Mouse (Mus musculus) heart, adult 8-10 months (tissue): ENCODE results near the gene Frs3. TPM values are rescaled to one million over a fixed set of nuclear protein-coding genes. Genes with fewer than 3 reads are reported as not detected.
A peak's percentile ranks its signal among the peaks of the same experiment; 100 is the strongest.
"Not testable (repeated sequence)": the region's sequence is repeated elsewhere in the genome, so short reads cannot be mapped to it uniquely, and the experiment has no call there.

Source experiments
- DNase-seq: peaks from one replicate; pipeline ENCODE4 v3.0.0; 2022; ENCODE audit warnings: low spot score
- total RNA-seq, 4 experiments: library from RNA; stranded (reverse); gene quantifications; 2 replicates each; pipeline ENCODE4 v1.2.4; 2022

Frs3 gene
- 1 to 10 TPM; 4.8 to 7.5 (median 4.9) TPM for total RNA-seq

DNA sequence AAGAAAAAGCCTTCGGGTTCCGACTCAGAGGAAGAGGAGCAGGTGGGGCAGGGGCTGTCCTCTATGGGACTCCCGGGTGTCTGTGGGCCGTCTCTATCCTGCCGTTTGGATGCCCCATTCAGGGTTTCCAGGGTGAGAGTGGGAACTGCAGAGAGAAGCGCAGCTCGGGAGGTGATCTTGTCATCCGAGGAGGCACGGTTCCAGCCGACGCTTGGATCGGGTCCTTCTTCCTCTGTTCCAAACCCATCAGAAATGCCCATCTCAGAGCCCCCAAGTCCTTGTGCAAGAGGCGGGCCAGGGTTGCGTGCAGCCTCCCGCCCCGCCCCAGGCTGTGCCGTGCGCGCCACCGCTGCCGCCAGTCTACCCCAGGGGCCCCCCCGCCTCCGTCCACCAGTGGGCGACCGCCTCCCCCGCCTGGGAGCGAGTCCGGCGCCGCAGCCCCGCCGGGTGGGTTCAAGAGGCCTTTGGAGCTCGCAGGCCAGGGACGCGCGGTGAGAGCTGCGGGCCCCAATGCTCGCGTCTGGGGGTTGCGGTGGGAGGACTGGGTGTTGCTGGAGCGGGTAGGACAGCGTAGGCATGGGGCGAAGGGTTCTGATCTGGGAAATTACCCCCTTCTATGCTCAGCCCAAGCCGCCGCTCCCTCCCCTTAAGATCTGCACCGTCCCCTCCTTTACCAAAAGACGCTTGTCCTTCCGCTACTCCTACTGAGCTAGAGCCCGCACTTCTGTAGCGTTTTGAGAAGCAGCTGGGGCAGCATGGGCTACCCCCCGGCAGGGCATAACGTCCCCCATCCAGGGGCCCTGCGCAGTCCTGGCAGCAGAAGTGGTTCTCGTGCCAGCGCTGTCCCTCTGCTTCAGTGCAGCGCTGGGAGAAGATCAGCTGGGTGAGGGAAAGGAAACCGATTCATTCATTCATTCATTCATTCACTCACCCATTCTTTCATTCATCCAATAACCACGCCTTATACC lies at the start of gene Frs3:
TSS of gene Frs3 (plus strand) at position 423 of the 968 bp plus-strand sequence.
- DNase-seq, result peak; percentile 40

- DNase-seq, result no peak
Observed at GRCm38 (mm10) chr17:47642992-47643391, 45.8 kb upstream of the Frs3 start.

DNA sequence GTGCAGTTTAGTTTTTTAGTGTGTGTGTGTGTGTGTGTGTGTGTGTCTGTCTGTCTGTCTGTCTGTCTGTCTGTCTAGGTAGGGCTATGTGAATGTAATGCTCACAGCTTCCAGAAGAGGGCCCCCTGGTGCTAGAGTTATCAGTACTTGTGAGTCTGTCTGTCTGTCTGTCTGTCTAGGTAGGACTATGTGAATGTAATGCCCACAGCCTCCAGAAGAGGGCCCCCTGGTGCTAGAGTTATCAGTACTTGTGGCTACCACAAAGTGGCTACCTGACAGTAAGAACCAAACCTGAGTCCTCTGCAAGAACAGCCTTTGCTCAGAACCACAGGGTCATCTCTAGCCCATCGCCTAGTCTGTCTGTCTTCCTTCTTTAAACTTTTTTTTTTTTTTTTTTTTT lies 42.1 kb upstream of the Frs3 start:
- DNase-seq, result peak; percentile 42

GRCm38 (mm10) chr17:47648966-47649365 lies 39.9 kb upstream of the Frs3 start:
- DNase-seq, result no peak

DNA sequence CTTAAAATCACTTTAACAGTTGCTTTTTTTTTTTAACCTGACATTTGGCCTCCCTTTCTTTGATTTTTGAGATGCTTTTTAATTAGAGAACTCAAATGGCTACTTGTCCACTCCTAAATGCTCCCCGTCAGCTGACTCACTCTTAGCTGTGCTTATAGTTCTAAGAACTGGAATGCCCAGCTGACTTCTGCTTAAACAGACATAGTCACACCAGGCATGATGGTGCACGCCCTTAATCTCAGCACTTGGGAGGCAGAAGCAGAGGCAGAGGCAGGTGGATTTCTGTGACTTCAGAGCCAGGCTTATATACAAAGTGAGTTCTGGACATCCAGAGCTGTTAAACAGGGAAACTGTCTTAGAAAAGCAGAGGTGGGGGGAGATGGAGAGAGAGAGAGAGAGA lies 36.9 kb upstream of the Frs3 start:
- no peak for DNase-seq

DNA sequence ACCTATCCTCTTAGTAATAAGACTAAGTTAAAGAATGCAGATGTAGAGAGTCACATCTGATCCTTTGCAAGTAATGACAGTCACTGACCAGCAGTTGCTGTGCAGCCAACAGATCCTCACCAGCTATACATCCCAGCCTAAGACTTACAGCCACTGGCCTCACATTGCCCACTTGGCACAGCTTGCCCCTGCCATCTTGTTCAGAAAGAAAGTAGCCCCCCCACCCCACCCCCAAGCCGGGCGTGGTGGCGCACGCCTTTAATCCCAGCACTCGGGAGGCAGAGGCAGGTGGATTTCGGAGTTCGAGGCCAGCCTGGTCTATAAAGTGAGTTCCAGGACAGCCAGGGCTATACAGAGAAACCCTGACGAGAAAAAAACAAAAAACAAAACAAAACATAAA lies 34.5 kb upstream of the Frs3 start:
- DNase-seq, result not testable (repeated sequence)

GRCm38 (mm10) chr17:47655697-47656096 lies 33.1 kb upstream of the Frs3 start:
- DNase-seq, result no peak

DNA sequence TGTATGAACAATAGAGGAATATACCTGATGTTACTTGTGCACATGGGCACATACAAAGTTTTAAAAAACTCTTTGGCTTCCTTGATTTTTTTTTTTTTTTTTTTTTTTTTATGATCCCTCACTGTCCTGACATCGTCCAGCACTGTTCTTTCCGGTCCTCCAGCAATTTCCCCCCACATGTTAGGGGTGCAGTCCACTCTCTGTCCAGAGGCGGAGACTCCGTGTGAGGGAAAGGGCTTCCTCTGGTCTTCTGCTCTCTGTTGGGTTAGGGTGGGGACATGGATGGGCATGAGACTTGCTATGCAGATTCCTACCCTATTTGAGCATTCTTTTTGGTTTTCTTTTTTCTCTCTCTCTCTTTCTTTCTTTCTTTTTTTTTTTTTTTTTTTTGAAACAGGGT lies 30.9 kb upstream of the Frs3 start:
- no peak for DNase-seq

- peak; percentile 6 for DNase-seq
Observed at GRCm38 (mm10) chr17:47658741-47659243, 30.0 kb upstream of the Frs3 start.

GRCm38 (mm10) chr17:47663009-47663713 lies 25.7 kb upstream of the Frs3 start:
- no peak for DNase-seq

DNA sequence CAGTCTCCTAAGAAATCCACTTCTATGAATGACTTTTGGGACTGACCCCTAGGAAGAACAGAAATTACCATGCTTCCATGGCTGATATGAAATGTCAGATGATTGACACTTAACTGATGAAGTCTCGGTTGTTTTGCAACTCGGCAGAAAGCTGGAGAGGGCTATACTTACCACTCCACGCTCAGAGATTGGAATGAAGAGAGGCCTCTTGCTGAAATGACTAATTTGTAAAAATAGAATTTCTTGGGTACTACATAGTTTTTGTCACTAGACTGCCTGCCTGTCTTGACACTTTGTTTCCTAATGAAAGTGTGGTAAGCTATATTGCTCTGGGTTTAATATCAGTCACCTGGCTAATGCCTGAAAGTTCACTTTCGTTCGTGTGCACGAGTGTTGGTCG lies 24.4 kb upstream of the Frs3 start:
- DNase-seq, result no peak

GRCm38 (mm10) chr17:47669166-47669565 lies 19.7 kb upstream of the Frs3 start:
- no peak for DNase-seq

- no peak for DNase-seq
Observed at GRCm38 (mm10) chr17:47671988-47672310, 16.9 kb upstream of the Frs3 start.

- peak; percentile 33 for DNase-seq
Observed at GRCm38 (mm10) chr17:47672311-47673111, 16.3 kb upstream of the Frs3 start.

DNA sequence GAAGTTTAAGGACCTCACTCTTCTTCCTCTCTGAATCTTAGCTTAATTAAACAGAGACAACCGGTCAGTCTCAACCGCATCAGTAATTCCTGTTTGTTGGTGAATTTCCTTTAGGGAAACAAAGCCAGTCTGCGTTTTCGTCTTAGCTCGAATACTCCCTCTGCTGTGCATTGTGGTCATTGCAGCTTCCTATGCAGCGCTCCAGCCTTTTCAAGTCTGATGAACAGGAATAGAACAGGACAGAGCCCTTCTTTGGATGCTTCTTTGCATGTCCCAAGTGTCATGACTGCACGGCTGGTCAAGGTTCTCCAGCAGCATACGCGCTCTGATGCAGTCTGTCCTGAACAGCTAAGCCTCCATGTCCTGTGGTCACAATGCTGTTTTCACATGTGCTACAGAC lies 12.2 kb upstream of the Frs3 start:
- peak; percentile 75 for DNase-seq

DNA sequence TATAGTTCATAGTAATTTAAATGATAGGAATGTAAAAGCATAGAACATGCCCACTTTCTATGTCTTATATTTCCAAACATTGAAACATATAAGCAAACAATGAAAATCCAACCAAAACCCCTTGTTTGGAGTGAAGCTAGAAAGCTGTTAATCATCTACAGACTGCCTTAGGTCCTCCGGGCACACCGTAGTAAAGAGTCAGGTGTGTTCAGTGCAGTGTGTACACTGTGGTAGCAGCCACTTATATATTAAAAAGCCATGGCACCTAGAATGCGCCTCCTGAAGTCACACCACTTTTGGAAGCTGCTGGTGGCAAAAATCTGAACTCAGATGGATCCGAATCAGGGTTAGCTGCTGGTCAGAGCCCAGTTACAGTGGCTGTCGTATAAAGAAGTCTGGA lies 10.6 kb upstream of the Frs3 start:
- DNase-seq, result no peak

- DNase-seq, result no peak
Observed at GRCm38 (mm10) chr17:47678702-47679101, 10.1 kb upstream of the Frs3 start.

DNA sequence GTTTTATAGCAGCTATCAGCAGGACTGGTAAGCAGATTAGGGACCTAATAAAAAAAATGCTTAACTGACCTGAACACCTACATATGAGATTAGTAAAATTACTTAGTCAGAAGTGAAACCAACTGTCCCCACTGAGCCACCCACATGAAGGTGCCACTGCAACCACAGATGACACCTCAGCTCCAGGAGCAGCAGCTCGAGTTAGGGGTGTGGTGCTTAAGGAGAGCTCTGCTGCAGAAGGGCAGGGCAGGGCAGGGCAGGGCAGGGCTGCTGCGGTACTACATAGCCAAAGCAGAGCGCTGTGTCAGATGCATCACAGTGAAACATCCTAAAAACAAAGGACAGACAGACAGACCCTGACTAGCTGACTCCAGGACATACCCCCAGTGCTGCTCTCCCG lies 6.0 kb upstream of the Frs3 start:
- DNase-seq, result no peak

DNA sequence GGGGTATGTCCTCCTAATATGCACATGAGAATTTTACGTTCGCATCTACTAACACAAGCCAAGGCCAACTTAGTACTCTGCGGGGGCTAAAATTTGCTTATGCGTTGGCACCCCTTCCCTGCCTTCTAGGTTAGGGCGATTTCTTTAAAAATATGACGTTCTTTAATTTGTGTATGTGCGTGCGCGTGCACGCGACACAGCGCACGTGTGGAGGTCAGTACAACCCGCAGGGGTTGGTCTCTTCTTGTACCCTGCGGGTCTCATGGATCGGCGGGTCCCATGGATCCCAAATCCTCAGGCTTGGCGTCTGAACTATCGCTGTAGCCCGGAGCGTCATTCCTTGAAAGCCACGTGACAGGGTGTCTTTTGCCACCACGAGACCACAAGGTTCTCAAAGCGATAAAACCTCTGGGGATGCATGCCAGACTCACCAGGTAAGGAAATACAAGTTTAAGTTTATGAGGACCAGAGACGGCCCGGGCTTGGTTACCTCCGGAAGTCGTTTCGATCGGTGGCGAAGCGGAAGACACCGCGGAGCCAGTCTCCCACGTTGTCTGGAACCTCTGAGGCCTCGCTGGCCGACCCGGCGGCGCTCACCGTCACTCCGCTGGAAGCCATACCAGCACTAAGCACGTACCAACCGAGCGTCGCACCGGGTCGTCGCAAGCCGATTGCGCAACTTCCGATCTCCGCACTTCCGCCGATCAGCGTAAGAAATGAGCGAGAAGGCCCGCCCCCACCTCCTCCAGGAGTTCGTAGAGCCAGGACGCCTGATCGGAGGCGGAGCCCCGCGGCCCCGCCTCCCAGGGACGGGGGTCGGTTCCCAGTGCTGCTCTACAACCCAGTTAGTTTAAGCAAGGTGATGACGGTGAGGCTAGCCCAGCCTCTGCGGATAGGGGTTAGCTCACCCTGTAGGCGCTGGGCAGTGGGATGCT lies 1.2 kb upstream of the Frs3 start:
- DNase-seq, result peak; percentile 93

DNA sequence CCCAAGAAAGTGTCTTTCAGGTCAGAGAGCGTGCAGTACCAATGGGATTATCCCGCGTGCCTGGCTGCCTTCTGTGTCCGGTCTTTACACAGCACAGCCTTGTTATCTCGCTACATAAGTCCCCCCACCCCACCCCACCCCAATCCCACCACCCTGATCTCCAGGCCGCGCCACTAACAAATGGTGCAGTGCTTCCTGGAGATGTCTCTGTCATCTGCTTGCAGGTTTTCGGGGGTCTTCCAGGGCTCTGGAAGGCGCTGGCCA lies 554 bp upstream of the Frs3 start, which contains the start of gene Tomm6:
TSS of gene Tomm6 (minus strand) at position 43 of the 264 bp plus-strand sequence.
- no peak for DNase-seq

GRCm38 (mm10) chr17:47689894-47690293 lies 1.1 kb downstream of the Frs3 start:
- DNase-seq, result no peak
